Mouse (Mus musculus) kidney, postnatal 36 days (tissue): ENCODE results near the gene Accsl.

Source experiments
- DNase-seq, 2 experiments: peaks; one replicate each; pipeline ENCODE4 v3.0.0; 2021 to 2022; ENCODE audit warnings: mixed read lengths in 2 of 2

Gene Accsl

DNA sequence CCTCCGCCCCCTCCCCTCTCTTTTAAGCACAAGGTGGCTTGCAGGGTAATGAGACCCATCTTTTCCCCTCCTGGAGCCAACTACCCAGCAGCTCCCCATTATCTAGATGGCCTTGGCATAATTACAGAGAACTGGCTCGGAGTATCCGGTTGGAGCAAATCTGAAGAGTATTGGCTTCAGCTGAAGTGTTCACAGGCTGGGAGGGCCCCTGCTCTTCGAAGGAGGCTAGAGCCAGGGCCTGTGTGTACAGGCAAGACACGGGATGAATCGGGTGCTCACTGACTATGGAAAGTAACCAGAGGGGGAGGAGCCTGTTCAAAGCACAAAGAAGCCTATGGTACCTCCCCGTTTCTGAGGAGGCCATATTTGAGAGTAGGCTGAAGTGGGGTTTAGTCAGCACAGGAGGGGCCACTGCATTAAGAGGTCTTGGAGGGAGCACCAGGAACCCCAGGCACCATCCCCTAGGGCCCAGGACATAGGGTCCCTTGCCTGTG is at the start of gene Accsl:
TSS of gene Accsl (minus strand) at position 51 of the 494 bp plus-strand sequence.
- DNase-seq: no peak

DNA sequence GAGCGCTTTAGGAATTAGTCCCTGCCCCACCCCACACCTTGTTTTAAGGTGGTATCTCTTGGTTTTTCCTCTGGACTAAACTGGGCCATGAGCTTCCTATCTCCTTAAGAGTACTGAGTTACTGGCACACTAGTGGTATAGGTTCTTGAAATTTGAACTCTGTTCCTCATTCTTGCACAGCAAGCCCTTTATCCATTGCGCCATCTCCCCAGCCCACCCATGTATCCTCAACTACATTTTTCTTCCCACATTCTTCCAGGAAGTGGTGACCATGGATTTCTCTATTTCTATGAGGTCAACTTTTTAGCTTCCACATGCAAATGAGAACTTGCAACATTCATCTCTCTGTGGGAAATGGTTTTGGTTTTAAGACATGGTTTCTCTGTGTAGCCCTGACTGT is 44.6 kb upstream of the Accsl start:
- no peak for DNase-seq

DNA sequence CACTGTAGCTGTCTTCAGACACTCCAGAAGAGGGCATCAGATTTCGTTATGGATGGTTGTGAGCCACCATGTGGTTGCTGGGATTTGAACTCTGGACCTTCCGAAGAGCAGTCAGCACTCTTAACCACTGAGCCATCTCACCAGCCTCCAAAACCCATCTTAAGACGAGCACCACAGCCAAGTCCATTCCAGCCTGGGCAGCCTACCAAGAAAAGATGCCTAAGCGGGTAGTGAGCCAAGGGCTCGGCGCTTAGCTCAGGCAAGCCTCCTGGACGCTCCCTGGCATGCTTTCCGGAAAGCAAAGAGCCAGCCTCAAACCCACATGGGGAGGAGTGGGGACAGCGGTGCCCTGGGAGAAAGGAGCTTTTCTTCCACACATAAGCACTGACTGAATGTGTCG is 43.0 kb upstream of the Accsl start:
- peak; percentile 34 to 61 for DNase-seq

DNA sequence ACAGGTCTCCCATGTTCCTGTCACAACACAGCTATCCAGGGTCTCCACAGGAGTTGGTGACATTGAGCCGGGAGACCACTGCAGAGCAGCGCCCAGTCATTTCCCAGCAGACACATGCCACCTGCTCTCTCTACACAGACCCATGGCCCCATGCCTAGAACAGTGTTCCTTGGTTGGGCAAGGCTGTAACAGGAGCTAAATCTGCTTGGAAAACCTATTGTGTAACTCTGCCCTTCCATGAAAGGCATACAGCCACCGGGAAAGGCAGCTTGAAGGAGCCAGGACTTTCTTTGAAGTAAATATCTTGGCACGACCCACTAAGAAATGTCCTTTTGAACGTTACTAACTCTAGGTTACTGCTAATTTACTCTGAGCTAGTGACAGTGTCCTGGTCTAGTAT is 40.8 kb upstream of the Accsl start:
- DNase-seq: no peak

DNA sequence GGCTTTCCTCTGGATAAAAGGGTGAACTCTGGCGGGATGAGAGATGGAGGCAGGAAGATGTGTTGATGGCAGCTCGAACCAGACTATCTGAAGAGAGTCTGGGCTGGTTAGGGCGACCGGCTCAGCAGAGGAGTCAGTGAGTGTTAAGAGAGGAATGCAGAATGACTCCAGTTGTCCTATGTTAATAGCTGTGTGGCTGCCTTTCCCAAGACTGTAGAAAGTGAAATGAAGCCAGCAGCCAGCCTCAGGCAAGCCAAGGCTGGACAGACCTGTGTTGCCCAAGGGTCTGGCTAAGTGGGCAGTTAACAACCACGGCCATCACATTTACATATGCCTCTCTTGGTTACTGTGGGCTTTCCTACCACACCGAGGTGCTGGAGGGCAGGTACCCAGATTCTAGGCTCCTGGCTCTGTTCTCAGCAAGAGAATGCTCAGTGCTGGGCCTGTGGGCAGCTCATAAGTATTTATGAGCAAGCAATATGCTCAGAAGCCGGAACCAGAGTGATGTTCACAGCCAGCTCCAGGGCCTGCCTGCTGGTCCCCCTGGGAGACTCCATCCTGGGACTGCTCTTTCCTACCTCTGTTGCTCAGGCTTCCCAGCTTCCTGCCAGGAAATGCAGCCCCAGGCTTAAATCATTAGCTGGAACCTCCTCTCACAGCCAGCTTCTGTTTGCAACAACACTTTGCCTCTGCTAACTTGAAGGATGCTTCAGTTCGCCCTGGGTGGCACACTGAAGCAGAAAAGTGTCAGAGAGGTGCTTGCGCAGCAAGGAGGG is 38.8 kb upstream of the Accsl start:
- peak; percentile 47 to 53 for DNase-seq

DNA sequence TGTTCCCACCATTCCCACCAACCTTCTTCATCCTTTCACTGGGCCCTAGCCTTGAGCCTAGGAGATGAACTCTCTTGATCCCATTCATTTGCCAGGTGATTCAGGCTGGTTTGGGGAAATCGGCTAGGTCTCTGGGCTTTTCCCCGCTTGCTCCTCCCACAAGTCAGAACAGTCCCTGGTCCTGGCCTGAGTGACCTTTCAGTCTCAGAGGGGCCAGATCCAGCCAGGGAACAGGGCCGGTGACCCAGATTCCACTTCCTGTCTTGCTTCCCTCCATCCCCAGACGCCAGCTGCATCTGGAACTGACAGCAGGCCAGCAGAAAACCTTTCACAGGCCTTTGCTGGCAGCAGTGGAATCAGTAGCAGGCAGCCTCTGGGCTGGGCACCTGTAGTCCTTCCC is 37.4 kb upstream of the Accsl start:
- DNase-seq: peak; percentile 49 to 51

DNA sequence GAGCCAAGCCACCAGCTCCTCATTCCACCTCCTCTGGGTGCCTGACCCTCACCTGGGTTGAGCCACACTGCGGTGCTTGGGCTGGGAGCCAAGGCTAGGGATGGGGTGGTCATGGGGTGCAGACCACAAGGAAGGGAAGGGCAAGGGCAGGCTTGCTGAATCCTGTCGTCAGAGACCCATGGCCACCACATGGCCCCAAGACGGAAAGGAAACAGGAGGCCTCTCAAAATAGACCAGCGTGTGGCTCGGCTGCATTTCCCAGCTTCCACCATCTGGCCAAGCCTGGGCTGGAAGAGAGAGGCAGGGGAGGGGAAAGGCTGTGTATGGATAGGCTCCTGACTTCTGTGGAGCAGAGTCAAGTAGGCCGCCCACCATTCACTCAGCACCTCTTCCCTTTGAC is 34.5 kb upstream of the Accsl start:
- no peak for DNase-seq

DNA sequence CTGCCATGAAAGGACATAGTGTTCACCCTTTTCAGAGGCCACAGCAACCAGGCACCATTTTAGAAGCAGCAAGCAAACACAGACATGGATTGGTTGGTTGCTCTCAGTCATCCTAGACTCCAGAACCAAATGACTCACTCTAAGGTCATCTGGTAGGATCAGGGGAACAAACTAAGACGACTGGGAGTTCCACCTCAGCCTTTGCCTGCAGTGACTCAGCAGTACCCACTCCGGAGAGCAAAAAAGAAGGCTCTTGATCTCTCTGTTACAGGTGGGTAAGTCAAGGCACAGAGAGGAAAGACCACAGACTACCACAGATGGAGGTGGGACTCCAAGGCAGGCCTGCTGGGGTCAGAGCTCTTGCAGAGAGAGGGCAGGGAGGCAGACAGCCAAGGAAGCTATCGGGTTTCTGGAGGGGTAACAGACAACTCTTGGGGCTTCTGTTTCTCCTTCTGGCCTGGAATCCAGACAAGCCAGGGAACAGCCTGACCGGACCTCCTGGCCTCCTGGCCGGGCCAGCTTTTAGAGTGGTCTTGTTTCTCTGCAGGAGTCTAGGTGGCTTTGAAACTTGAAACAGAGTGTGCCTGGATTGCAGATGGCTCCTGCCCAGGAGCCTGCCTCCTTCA is 33.8 kb upstream of the Accsl start:
- DNase-seq: no peak

DNA sequence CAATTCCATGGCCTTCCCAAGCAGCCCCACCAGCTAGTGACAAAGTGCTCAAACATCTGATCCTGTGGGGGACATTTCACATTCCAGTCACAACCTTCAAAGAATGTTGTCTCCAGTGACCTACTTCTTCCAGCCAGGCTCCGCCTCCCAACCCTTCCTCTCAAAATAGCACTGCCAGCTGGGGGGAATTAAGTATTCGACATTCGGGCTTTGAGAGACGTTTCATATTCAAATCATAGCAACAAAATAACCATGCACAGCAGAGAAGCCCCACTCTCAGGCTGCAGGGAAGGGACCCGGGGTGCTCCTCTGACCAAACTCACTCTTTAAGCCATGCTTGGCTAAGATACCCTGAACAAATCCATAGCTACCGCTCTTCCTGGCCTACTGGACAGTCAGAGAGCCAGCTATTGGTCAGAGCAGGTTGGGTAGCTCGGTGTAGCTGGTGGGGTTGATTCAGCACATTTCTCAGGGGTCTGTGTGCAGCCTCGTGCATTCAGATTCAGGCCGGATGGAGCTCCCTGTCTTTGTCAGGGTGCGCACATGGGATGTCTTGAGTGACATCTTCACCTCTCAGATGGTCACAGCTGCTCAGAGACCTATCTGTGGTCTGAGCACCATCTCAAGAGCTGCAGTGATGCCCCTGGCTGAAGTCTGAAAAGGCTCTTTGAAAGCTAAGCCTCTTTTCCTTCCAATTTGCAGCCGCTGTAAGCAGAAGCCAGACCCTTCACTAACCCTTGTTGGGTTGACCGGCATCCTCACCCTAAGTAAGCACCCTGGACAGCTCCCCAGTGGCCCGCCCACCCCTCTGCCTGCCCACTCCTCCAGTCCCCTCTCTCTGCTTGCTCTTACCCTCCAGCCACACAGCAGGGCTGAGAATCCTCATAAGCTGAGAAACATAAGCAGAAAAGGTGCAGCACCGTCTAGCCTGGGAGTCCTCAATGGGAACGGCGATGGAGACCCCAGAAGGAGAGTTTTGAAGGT is 30.7 kb upstream of the Accsl start:
- DNase-seq: peak in 1 of 2 experiments; percentile 33

DNA sequence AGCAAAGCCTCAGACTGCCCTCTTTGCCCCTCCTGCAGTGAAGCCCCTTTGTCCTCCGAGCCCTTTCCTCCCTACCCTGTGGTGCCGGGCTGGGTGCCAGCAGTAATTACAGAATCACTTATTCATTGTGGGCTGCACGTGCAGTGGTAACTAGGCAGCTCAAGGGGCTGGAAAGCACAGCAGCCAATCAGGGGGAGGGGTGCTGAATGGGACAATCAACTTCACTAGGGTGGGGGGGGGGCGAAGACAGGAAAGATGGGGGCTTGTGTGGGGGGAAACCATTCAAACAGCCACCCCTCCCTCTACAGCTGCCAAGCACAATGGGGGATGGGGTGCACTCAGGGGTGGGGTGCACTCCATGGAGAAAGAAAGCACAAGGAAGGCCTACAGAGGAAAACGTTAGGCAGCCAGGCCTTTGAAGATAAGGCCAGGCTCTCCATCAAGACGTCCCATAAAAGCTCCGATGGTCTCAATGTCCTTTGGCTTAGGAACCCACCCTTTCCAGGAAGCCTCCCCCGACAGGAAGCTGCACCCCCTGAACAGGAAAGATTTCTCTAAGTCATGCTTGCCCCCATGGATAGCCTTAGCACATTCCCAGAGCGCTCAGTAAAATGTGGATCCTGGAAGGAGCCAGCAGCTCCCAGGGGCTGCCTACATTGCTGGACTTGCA is 22.8 kb upstream of the Accsl start:
- peak; percentile 67 to 75 for DNase-seq

DNA sequence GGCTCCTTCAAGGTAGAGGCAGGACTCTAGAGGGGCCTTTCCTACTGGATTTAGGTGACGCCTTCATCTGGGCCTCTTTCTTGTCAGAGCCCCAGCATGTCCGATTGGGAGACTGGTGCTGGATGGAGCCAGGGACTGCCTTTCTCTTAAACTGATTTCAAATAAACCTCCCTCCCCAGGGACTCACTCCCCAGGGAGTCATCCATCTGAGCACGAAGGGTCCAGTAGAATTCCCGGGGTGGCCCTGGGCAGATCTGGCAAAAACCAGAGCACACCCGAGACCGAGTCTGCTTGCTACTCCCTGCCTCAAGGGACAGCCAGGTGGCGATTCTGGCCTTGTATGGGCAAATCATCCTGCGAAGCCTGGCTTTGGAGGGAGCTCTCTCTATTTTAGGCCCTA is 21.2 kb upstream of the Accsl start:
- DNase-seq: peak in 1 of 2 experiments; percentile 28

DNA sequence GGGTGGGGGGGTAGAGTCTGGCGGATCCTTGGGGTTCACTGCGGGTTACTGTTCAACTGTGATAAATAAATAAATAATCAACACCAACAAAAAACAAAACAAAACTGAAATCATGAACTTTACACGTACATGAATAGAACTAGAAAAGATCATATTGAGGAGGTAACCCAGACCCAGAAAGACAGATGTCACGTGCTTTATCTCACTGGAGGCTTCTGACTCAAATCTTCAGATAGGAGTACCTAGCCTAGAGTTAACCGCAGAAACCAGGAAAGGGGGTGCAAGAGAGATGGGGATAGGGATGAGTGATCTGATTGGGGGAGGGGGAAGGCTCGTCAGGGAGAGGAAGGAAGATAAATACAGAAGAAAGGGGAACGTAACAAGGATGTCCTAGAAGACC is 20.1 kb upstream of the Accsl start:
- DNase-seq: no peak

DNA sequence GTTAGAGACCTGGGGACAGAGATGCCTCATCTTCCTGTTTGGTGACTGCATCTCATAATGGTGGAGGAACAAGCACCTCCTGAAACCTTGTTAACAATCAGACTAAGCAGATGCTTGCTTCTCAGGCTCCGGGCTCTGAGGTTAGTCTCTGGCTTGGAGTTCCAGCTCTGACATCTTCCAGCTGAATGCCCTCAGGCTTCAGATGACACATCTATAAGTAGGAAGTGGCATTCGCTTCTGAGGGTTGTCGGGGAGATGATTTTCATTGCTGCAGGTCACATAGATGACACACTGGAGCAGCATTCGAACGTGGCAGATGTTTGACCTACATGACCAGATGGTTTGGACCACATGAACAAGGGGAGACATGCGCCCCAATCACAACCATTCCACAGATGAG is 19.4 kb upstream of the Accsl start:
- no peak for DNase-seq

DNA sequence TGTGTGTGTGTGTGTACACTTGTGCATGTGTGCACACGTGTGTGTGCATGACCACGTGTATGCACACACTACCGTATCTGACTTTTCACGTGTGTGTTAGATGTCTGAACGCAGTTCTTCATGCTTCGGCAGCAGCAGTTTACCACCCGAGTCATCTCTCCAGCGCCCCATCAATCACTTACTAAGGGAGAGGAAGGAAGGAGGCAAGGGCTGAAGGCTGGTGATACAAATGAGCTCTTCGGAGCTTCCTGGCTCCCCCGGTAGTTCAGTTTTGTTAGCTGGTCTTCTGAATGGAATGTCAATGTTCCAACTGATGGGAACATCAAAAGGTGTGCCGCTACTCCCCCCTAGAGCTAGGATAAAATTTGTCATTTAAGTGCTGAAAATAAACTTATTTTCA is 18.3 kb upstream of the Accsl start:
- DNase-seq: peak; percentile 25 to 41

DNA sequence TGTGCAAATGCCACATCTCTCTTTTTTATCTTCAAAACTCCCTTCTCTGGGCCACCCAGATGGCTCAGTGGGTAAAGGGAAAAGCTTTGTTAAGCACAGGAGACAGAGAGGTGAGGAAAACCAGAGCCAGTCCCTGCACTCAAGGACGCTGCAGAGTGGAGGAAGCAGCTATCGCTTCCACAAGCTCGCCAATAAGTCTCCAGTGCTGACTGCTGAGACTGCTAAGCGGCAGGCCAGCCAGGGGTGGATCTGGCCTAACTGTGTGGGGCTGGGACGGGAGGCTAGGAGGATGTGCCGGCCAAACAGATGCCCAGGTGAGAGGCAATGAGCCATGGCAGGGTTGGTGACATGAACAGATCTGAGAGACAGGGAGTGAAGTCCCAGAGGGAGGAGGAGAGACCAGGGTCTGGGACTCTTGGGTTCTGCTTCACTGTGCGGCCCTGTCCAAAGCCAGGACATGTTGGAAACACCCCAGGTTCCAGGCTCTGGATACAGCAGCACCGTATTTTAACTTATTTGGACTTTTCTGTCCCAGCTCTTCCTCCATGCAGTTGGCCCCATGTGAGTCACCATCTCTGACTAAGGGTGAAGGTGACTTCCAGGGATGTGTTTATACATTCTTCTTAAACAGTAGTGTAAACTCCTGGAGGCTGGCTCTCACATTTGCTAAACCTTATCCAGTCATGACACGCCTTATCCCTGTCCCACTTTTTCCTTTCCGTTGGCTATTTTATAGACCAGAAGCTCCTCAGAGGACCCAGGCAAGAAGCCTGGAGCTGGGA is 17.2 kb upstream of the Accsl start:
- DNase-seq: no peak

DNA sequence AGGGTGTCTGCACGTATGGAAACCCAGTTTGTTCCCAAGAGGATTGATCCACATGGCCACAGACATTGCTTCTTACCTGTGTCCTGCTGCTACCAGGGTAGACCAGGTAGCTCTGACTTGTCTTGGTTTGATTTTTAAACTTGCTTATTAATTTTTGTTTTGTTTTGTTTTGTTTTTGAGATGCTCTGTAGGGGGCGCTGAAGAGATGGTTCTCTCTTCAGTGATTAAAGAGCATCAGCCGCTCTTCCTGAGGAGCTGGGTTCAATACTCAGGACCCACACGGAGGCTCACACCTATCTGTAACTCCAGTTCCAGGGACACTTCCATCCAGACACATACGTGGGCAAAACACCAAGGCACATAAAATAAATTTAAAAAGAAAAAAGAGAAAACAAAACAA is 14.1 kb upstream of the Accsl start:
- DNase-seq: no peak

DNA sequence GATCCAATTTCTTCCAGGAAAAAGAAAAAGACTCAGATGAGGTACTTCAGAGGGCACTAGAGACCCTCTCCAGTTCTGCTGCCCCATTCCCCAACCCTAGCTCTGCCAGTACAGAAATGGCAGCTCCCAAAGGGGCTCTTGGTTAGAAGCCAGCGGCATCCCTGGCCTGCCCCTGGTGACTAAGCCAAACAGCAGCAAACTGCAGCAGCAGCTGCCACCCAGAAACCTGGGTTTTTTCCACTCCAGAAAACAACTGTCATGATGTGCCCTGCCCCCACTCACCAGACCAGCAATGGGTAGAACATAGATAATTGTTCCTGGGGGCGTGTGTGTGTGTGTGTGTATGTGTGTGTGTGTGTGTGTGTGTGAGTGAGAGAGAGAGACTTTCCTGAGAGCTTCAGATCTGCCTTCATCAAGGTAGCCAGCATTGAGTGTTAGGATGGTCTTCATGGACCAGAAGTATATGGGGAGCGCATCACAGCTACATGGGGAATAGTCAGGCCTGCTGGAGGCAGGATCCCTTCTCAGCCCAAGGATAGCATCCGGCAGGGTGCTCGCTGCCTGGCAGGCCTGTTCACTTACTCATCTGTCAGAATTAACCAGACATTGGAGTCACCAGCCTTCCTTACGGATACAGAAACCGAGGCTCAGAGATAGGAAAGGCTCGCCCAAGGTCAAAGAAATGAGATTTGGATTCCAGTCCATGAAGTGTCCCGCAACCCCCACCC is 12.8 kb upstream of the Accsl start:
- no peak for DNase-seq

DNA sequence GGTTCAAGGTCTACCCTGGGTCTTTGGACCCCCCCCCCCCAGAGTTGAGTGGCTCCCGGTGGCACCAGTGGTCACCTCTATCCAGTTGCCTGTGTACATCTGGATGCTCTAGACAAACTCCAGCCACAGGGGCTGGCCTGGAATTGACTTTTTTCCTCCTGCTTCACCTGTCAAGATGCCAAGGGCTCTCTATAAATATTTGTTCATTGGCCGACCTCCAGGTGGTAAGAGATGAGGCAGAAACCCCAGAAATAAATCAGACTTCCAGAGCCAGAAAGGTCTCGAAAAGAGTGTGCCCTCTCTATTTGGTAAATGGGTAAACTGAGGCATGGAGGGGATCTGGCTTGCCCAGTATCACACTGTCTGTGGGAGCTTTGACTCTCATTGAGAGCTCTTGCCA is 12.0 kb upstream of the Accsl start:
- no peak for DNase-seq

DNA sequence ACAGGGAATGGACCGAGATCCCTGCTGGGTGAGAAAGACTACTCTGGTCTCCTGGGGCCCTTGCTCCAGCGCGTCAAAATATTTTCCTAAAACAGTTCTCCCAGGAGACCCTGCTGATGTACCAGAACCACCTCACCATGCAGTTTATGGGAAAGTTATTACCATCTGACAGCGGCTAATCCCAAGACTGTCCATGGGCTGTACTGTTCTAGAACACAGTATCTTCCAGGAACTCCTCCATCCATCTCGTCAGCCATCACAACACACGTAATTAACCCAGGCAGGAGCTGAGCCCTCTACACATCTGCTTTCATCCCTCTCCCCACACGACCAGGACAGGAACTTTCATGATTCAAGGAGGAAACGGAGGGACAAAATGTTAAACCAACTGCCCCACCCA is 11.5 kb upstream of the Accsl start:
- DNase-seq: no peak

DNA sequence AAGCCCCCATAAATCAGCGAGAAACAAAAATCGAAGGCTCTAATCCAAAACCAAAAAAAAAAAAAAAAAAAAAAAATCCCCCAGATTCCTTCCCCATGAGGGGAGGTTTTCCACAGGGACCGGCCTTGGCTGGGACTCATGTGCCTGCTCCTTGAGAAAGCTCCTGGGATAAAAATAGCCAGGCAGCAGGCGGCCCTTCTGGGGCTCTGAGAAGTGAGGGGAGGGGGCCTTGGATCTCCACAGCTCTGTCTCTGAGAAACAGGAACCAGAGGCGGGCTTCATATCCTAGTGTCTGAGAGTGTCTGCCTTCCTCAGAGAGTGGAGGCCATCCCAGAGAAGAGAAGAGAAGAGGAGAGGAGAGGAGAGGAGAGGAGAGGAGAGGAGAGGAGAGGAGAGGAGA is 8.0 kb upstream of the Accsl start:
- DNase-seq: no peak

DNA sequence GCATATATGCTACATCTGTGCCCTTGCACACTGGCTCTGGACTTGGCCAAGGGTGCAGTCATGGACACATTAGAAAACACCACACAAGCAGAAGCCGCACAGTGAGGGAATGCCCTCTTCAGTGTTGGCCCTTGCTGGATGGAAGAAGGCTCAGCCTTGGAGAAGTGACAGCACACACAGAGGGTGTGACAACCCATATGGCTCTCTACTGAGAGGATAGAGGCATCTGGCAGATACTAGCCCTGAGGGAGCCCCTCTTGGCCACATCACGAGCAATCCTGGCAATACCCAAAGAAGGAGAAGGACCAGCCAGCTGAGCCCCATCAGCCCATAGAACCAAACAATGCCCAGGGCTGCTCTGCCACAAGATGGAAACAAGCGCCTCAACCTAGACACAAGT is 5.6 kb upstream of the Accsl start:
- no peak for DNase-seq
